Mouse (Mus musculus) limb, embryonic 11.5 days (tissue): ENCODE measurements around the gene Arhgap27. TPM values are rescaled to one million over a fixed set of nuclear protein-coding genes. Genes with fewer than 3 reads are reported as not detected.

ENCODE experiments used
- ATAC-seq: fragments of 200-750 bp; cut with Nextera tagmentation; 2 replicates; pipeline ENCODE4 v1.8.0; 2017; ENCODE audit warnings: low read depth; ENCODE audit not compliant: insufficient number of reproducible peaks, low FRiP score, low TSS enrichment
- DNase-seq: peaks from one replicate; pipeline ENCODE4 v3.0.0-alpha.2; 2015; ENCODE audit warnings: low spot score
- H3K27ac ChIP-seq: fragments of 300-500 bp; sonication (generic); replicated peaks from 2 replicates; pipeline ENCODE4 v1.5.1; 2014; ENCODE audit warnings: low read depth, mild to moderate bottlenecking, low read length
- H3K27me3 ChIP-seq: fragments of 300-500 bp; sonication (generic); 2 replicates; pipeline ENCODE4 v1.6.1; 2014; ENCODE audit warnings: mild to moderate bottlenecking, low read length, mixed read lengths; ENCODE audit not compliant: control insufficient read depth, insufficient read depth
- H3K36me3 ChIP-seq: fragments of 300-500 bp; sonication (generic); 2 replicates; pipeline ENCODE4 v1.6.1; 2014; ENCODE audit warnings: mild to moderate bottlenecking, low read length, moderate library complexity, mixed read lengths; ENCODE audit not compliant: control insufficient read depth, insufficient read depth
- H3K4me1 ChIP-seq: fragments of 300-500 bp; sonication (generic); 2 replicates; pipeline ENCODE4 v1.6.1; 2014; ENCODE audit warnings: low read length, mixed read lengths; ENCODE audit not compliant: control insufficient read depth, insufficient read depth
- H3K4me2 ChIP-seq: fragments of 300-500 bp; sonication (generic); 2 replicates; pipeline ENCODE4 v1.6.1; 2014; ENCODE audit warnings: low read depth, mild to moderate bottlenecking, moderate library complexity; ENCODE audit not compliant: severe bottlenecking
- H3K4me3 ChIP-seq: fragments of 300-500 bp; sonication (generic); 2 replicates; pipeline ENCODE4 v1.5.1; 2014; ENCODE audit warnings: low read depth, low read length
- H3K9ac ChIP-seq: fragments of 300-500 bp; sonication (generic); 2 replicates; pipeline ENCODE4 v1.6.1; 2014; ENCODE audit warnings: mild to moderate bottlenecking, low read length
- H3K9me3 ChIP-seq: fragments of 300-500 bp; sonication (generic); 2 replicates; pipeline ENCODE4 v1.6.1; 2016; ENCODE audit warnings: low read length; ENCODE audit not compliant: control insufficient read depth
- WGBS: fragments of 180-500 bp; shearing (Covaris S2); extraction: QIAGEN DNeasy Blood & Tissue Kit; methylation state at CpG from one replicate; pipeline ENCODE4 v1.1.7; 2014; 5-methylcytosine and 5-hydroxymethylcytosine counted together
- polyA plus RNA-seq: library from polyadenylated mRNA; unstranded; fragments of >200 nt; fragmentation: Nextera tagmentation; extraction: Ambion mirVana; gene quantifications from 2 replicates; pipeline ENCODE4 v1.2.1, GENCODE M21; 2014

Gene Arhgap27
- polyA plus RNA-seq, 1 experiment from 2014 or later = 4.7 TPM

GRCm38 (mm10) chr11:103346236-103346635 lies 17.3 kb downstream of the Arhgap27 start:
- no peaks in the 10 kb centered on the region for H3K4me1 ChIP-seq
- no peak overlapping the region for H3K9ac ChIP-seq
- H3K9me3 ChIP-seq = no peaks in the 10 kb centered on the region
- H3K4me2 ChIP-seq = no peak overlapping the region
- no peaks in the 10 kb centered on the region for H3K36me3 ChIP-seq
- no peaks in the 10 kb centered on the region for H3K27me3 ChIP-seq
- H3K4me3 ChIP-seq = no peak overlapping the region
- ATAC-seq = no peak
- DNase-seq = no peak
- no peak overlapping the region for H3K27ac ChIP-seq
- 82% methylated on average over 7 of the region's 7 CpGs for WGBS

DNA sequence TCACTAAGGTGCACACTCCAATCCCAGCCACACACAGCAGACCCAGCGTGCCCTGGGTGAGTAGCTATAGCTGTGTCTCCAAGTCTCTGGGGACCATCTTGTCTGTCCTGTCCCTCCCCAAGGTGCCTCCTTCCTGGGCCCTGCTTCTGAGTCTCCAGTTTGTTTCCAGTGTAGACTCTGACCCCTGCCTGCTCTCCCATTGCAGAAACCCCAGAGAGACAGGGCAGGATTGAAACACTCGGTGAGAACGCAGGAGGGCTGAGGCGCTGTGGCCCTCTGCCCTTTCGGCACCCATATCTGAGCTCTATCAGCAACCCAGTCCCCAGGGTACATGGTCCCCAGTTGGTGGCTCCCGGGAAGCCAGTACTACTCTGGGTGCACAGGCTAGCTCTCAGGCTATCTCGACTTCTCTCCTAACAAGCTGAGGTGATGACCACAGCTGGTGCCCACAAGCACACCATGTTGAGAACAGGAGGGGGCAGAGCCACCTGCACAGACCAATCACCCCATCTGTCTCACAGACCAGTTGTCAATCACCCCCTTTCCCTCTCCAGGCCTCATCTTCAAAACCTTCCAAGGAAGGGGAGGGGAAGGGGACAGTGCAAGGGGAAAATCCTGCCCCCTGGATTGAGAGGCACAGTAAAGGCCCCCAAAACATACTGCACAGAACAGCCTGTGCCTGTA lies 17.9 kb downstream of the Arhgap27 start:
- Histone ChIP-seq H3K4me2 (no peak overlapping the region), H3K4me1 (no peaks in the 10 kb centered on the region), H3K27me3 (no peaks in the 10 kb centered on the region), H3K27ac (no peak overlapping the region), H3K4me3 (no peak overlapping the region), H3K9ac (no peak overlapping the region), H3K9me3 (no peaks in the 10 kb centered on the region), H3K36me3 (no peaks in the 10 kb centered on the region)
- 79% methylated on average over 7 of the region's 7 CpGs for WGBS
- DNase-seq = no peak
- ATAC-seq = no peak

DNA sequence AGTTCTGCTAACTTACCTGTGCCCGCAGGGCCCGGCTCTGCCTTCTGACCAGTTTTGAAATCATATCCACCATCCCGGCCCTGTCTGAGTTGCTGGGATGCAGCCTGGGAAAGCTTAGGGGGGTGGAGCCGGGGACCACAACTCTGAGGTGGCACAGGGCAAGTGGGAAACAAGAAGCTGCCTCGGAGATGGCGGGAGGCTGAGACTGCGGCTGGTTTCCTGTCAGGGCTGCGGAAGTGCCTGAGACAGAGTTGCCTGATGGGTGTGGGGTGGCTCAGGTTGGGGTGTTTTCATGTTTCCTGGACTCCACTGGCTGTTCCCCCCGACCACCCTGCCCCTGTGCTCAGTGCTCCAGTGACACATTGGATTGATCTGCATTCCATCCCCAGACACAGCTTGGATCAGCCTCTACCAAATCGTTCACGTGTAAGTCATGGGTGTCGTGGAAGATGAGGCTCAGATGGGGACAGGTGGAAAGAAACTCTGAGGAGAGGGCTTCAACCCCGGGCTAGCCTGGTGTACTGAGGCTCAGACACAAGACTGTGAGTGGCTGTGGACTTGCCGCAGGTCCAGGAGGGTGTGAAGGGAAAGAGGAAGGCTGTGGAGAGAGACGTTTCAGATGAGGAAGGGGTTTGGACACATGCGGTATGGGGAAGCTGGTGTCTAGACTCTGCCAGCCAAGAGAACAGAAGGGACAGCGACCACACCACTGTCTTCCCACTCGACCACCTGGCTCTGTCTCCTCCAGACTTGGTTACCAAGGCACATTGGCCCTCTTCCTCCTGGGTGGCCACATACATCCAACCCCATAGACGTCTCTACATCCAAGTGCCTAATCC lies 18.8 kb downstream of the Arhgap27 start:
- Histone ChIP-seq H3K9me3 (no peaks in the 10 kb centered on the region), H3K36me3 (no peaks in the 10 kb centered on the region), H3K4me1 (no peaks in the 10 kb centered on the region), H3K9ac (peak overlapping the region; percentile 12; the same call in 1 of the 2 replicates), H3K4me3 (no peak overlapping the region), H3K4me2 (no peak overlapping the region), H3K27me3 (no peaks in the 10 kb centered on the region), H3K27ac (no peak overlapping the region)
- ATAC-seq (no peak), DNase-seq (no peak)
- 77% methylated on average over 19 of the region's 19 CpGs for WGBS

DNA sequence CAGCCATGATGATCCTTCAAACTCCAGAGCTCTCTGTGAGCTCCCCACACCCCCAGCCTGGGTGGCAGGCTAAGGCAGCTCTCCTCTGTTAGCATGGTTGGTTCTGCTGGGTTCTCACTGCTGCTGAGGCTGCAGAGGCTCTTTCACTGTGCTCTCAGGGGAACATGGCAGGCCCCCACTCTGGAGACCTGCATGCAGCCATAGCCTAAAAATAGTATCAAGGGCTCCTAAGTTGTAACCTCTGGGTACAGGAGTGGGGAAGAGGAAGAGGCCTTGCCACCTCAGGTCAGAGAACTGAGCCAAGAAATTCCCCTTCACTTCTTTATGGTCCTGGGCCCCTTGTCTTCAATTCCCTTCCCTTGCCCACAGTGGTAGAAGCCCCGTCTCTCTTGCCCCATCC lies 19.6 kb downstream of the Arhgap27 start:
- Histone ChIP-seq H3K4me3 (no peak overlapping the region), H3K27me3 (no peaks in the 10 kb centered on the region)

DNA sequence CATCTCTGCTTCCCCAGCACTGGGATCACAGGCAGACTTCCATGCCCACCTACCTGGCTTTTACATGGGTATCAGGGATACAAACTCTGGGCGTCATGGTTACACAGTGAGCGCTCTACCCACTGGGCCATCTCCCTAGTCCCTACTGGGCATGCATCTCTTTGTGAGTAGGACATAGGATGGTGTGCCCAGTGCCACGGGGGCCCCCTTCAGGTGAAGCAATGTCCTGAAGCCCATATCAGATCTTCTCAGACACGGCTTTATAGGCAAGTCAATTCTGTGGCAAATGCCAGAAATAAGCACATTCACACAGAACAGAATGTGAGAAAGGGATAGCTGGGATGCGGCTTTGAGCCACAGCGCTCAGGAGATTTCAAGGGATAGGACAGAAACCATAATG lies 20.4 kb downstream of the Arhgap27 start:
- Histone ChIP-seq H3K9ac (no peak overlapping the region), H3K4me2 (no peak overlapping the region), H3K27me3 (no peaks in the 10 kb centered on the region), H3K4me3 (no peak overlapping the region), H3K27ac (no peak overlapping the region), H3K9me3 (no peaks in the 10 kb centered on the region), H3K4me1 (no peaks in the 10 kb centered on the region), H3K36me3 (no peaks in the 10 kb centered on the region)
- ATAC-seq = no peak
- no peak for DNase-seq
- 89% methylated on average over 6 of the region's 6 CpGs for WGBS

More for the DNA sequence above, 19.6 kb downstream of the Arhgap27 start:
- 82% methylated on average over 1 of the region's 1 CpGs for WGBS
- no peak overlapping the region; the same call in 1 of the 2 replicates for H3K9ac ChIP-seq
- DNase-seq (no peak), ATAC-seq (no peak)
- no peak overlapping the region for H3K27ac ChIP-seq
- H3K36me3 ChIP-seq = no peaks in the 10 kb centered on the region
- H3K9me3 ChIP-seq = no peaks in the 10 kb centered on the region
- H3K4me1 ChIP-seq = no peaks in the 10 kb centered on the region
- no peak overlapping the region for H3K4me2 ChIP-seq

- Histone ChIP-seq H3K36me3 (no peaks in the 10 kb centered on the region), H3K27me3 (no peaks in the 10 kb centered on the region), H3K4me1 (no peaks in the 10 kb centered on the region), H3K9ac (no peak overlapping the region), H3K4me2 (no peak overlapping the region), H3K4me3 (no peak overlapping the region), H3K27ac (no peak overlapping the region), H3K9me3 (no peaks in the 10 kb centered on the region)
- ATAC-seq (no peak), DNase-seq (no peak)
- WGBS = 26% methylated on average over 7 of the region's 7 CpGs
Measured at GRCm38 (mm10) chr11:103340677-103341076, 22.8 kb downstream of the Arhgap27 start.

DNA sequence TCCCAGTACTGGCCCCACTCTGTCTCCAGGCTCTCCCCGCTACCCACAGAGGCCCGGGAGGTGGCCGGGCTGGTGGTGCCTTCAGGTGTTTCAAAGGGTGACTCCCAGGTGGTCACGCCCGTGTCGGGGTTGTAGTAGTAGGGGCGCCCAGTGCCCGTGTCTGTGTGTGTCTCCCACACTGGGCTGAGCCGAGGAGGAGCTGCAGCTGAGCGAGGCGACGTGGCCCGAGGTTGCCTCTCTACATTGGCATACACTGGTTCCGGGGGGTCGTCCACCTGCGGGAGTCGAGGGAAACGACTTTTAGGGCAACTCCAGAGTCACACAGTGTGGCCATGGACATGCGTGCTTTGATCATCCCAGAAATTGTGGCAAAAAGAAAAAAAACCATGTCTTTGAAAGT lies 23.4 kb downstream of the Arhgap27 start:
- 0 out of 2 replicates have a peak, but pooled peaks have one; percentile 28 for ATAC-seq
- H3K4me2 ChIP-seq = peak overlapping the region; percentile 27; the same call in 1 of the 2 replicates
- 55% methylated on average over 19 of the region's 19 CpGs for WGBS

DNA sequence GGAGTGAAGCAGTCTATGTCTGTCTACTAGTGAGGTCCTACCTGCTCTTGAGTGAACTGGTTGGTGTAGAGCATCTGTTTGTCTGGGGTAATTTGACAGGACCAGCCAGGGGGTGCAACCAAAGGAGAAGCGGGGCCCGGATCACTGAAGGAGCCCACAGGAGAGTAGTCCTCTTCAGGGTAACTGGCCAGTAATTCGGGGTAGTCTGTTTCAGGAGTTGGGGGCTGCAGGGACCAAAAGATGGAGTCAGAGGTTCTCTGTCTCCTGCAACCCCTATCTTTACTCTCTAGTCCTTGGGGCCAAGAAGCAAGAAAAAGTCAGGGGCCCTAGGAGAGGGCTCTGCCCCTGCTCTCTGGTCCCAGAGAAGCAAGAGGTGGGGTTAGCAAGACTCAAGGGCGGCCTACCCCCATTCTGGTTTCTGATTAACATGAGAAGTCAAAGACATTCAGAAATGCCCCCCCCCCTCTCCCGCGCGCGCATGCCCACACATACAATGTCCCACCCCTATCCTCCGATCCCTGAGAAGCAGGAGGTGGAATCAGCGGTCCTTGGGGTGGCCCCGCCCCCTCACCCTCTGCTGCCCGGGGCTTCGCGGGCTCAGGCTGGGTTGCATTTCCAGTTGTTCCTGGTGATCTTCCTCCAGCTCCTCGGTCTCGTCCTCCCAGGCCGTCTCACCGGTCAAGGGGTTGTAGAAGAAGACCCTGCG lies 23.9 kb downstream of the Arhgap27 start:
- H3K27ac ChIP-seq = no peak overlapping the region
- H3K9me3 ChIP-seq = no peaks in the 10 kb centered on the region
- peak overlapping the region; percentile 27 for H3K4me2 ChIP-seq
- peaks cover 4% of the 10 kb centered on the region for H3K27me3 ChIP-seq
- peak overlapping the region; percentile 27; the same call in 1 of the 2 replicates for H3K9ac ChIP-seq
- 35% methylated on average over 18 of the region's 19 CpGs for WGBS
- DNase-seq (no peak), ATAC-seq (0 out of 2 replicates have a peak, but pooled peaks have one; percentile 3)
- H3K4me3 ChIP-seq = no peak overlapping the region
- no peaks in the 10 kb centered on the region for H3K36me3 ChIP-seq
- no peaks in the 10 kb centered on the region for H3K4me1 ChIP-seq

More for the DNA sequence above, 23.4 kb downstream of the Arhgap27 start:
- H3K27ac ChIP-seq = no peak overlapping the region
- H3K4me3 ChIP-seq = no peak overlapping the region
- H3K9me3 ChIP-seq = no peaks in the 10 kb centered on the region
- no peaks in the 10 kb centered on the region for H3K36me3 ChIP-seq
- no peaks in the 10 kb centered on the region for H3K4me1 ChIP-seq
- no peaks in the 10 kb centered on the region for H3K27me3 ChIP-seq
- DNase-seq = no peak
- H3K9ac ChIP-seq = peak overlapping the region; percentile 27; the same call in 1 of the 2 replicates
